Mouse (Mus musculus) stomach, postnatal 0 days (tissue): ENCODE results near the gene Bnc2.

ENCODE experiments used
- CTCF ChIP-seq: IDR thresholded peaks from 2 replicates; pipeline ENCODE4 v1.5.1; 2016; ENCODE audit warnings: antibody characterized with exemption, low read depth, mild to moderate bottlenecking, moderate library complexity
- EP300 ChIP-seq: optimal IDR thresholded peaks from 2 replicates; pipeline ENCODE3; 2016; ENCODE audit warnings: antibody characterized with exemption

DNA sequence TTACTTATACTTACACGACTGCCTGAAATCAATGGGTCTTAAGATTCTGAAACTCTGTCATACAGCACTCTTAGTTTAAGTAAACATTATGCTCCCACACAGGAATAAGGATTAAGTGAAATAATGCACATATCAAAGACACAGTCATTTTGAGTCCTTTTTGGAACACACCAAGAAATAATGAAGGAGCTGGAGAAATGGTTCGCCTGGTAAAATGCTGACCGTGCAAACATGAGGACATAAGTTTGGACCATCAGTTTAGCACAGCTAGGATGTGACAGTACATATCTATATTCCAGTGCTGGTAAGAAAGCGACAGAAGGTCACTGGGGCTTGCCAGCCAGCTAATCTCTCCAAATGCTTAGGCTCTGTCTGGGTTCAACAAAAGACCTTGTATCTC is 205.7 kb downstream of the Bnc2 start:
- TF ChIP-seq CTCF (no peak), EP300 (no peak)
